ENCODE assay signal across 25 mouse cellular contexts in genomic region chr4:149550866-149551265, GRCm38 (mm10).
"Had no signal": no experiment of that assay in that cellular context is flagged by ENCODE, and none has a peak within 500 bp of the region (broad histone marks: within the 10 kb centered on the region; RNA-seq: fewer than 3 reads in every experiment).

No protein-coding gene starts in this region.

- H3K36me3 ChIP-seq: liver, embryonic 13.5 days; liver, embryonic 15.5 days had no signal

- ATAC-seq: hindbrain, embryonic 16.5 days; intestine, embryonic 16.5 days had no signal

- H3K4me1 ChIP-seq: heart, embryonic 15.5 days; liver, embryonic 15.5 days had no signal

- H3K4me3 ChIP-seq: gastrocnemius, adult 2 months; heart, adult 2 months; heart, embryonic 13.5 days; heart, embryonic 15.5 days; kidney, embryonic 15.5 days; liver, embryonic 13.5 days; liver, embryonic 15.5 days had no signal

- H3K9me3 ChIP-seq: heart, embryonic 13.5 days; heart, embryonic 15.5 days; kidney, embryonic 15.5 days; liver, embryonic 13.5 days; liver, embryonic 15.5 days had no signal

- H3K4me2 ChIP-seq: heart, embryonic 11.5 days; heart, embryonic 13.5 days; heart, embryonic 15.5 days; hindbrain, embryonic 14.5 days; kidney, embryonic 15.5 days; liver, embryonic 11.5 days; liver, embryonic 13.5 days; liver, embryonic 15.5 days had no signal

- H3K9ac ChIP-seq: heart, embryonic 13.5 days; heart, embryonic 15.5 days; hindbrain, embryonic 14.5 days; kidney, embryonic 15.5 days; liver, embryonic 13.5 days; liver, embryonic 15.5 days had no signal

- DNase-seq: gastrocnemius, adult 2 months; gastrocnemius, postnatal 10 days; gastrocnemius, postnatal 25 days; heart, adult 11 months; heart, adult 2 months; heart, postnatal 14 days; heart, postnatal 36 days; kidney, adult 11 months; kidney, adult 2 months; kidney, adult 9 months; kidney, postnatal 10 days; kidney, postnatal 25 days; layer of hippocampus, adult 9-11 months; layer of hippocampus, postnatal 36 days; liver; liver, embryonic 13.5 days had no signal

- H3K27ac ChIP-seq: gastrocnemius, adult 2 months; heart, adult 2 months; heart, embryonic 13.5 days; heart, embryonic 15.5 days; hindbrain, embryonic 14.5 days; kidney, embryonic 15.5 days; liver, embryonic 13.5 days; liver, embryonic 15.5 days had no signal

- H3K27me3 ChIP-seq: heart, embryonic 13.5 days; heart, embryonic 15.5 days; kidney, embryonic 15.5 days; liver, embryonic 13.5 days; liver, embryonic 15.5 days had no signal
